Mouse (Mus musculus) megakaryocyte, embryonic 14.5 days (primary cell): ENCODE measurements around the gene Tgif1. TPM values are rescaled to one million over a fixed set of nuclear protein-coding genes. Genes with fewer than 3 reads are reported as not detected.

Source experiments
- H3K27me3 ChIP-seq: replicated peaks from 2 replicates; pipeline ENCODE3; 2012; ENCODE audit warnings: inconsistent platforms
- H3K36me3 ChIP-seq: replicated peaks from 2 replicates; pipeline ENCODE3; 2012; ENCODE audit warnings: low read length, inconsistent platforms, mixed read lengths
- H3K4me1 ChIP-seq: 2 replicates; pipeline ENCODE4 v1.6.1; 2012; ENCODE audit warnings: inconsistent platforms
- H3K4me3 ChIP-seq: replicated peaks from 2 replicates; pipeline ENCODE3; 2012; ENCODE audit warnings: moderate library complexity, mild to moderate bottlenecking, inconsistent platforms
- H3K9me3 ChIP-seq: 2 replicates; pipeline ENCODE4 v1.6.1; 2012; ENCODE audit warnings: inconsistent platforms
- FLI1 ChIP-seq: IDR thresholded peaks from 2 replicates; pipeline ENCODE4 v1.6.1; 2012; ENCODE audit warnings: low read length, inconsistent platforms, mixed read lengths
- GATA1 ChIP-seq: IDR thresholded peaks from 3 replicates; pipeline ENCODE4 v1.6.1; 2012; ENCODE audit warnings: mixed read lengths, low read length, inconsistent platforms, borderline replicate concordance
- polyA plus RNA-seq: library from polyadenylated mRNA; stranded (reverse); fragments of >175 nt; gene quantifications from 2 replicates; pipeline ENCODE4 v1.2.3, GENCODE M21; 2012; ENCODE audit warnings: low replicate concordance; ENCODE audit not compliant: insufficient read depth

The Tgif1 gene
- polyA plus RNA-seq, 1 experiment: 4.9 TPM

GRCm38 (mm10) chr17:70886641-70887391 is 33.5 kb upstream of the Tgif1 start:
- Histone ChIP-seq H3K4me1 (peaks cover 7% of the 10 kb centered on the region; the same call in 1 of the 2 replicates), H3K36me3 (no peaks in the 10 kb centered on the region), H3K27me3 (peaks cover 4% of the 10 kb centered on the region), H3K4me3 (no peak overlapping the region), H3K9me3 (no peaks in the 10 kb centered on the region)
- TF ChIP-seq GATA1 (no peak), FLI1 (no peak)

- TF ChIP-seq GATA1 (no peak), FLI1 (no peak)
- peaks cover 7% of the 10 kb centered on the region; the same call in 1 of the 2 replicates for H3K4me1 ChIP-seq
These were observed 32.5 kb upstream of the Tgif1 start for GRCm38 (mm10) chr17:70885868-70886267.

GRCm38 (mm10) chr17:70881934-70882333 is 28.6 kb upstream of the Tgif1 start:
- no peak for TF ChIP-seq FLI1
- no peak for TF ChIP-seq GATA1

More at GRCm38 (mm10) chr17:70885868-70886267, 32.5 kb upstream of the Tgif1 start:
- H3K4me3 ChIP-seq: no peak overlapping the region
- H3K27me3 ChIP-seq: peaks cover 4% of the 10 kb centered on the region
- no peaks in the 10 kb centered on the region for H3K9me3 ChIP-seq
- no peaks in the 10 kb centered on the region for H3K36me3 ChIP-seq

GRCm38 (mm10) chr17:70881194-70881593 is 27.8 kb upstream of the Tgif1 start:
- TF ChIP-seq GATA1: no peak
- TF ChIP-seq FLI1: no peak
- no peaks in the 10 kb centered on the region for H3K36me3 ChIP-seq
- no peak overlapping the region for H3K4me3 ChIP-seq
- peaks cover 7% of the 10 kb centered on the region; the same call in 1 of the 2 replicates for H3K4me1 ChIP-seq
- peaks cover 4% of the 10 kb centered on the region for H3K27me3 ChIP-seq
- no peaks in the 10 kb centered on the region for H3K9me3 ChIP-seq

More at GRCm38 (mm10) chr17:70881934-70882333, 28.6 kb upstream of the Tgif1 start:
- no peak overlapping the region for H3K4me3 ChIP-seq
- peaks cover 7% of the 10 kb centered on the region; the same call in 1 of the 2 replicates for H3K4me1 ChIP-seq
- H3K9me3 ChIP-seq: no peaks in the 10 kb centered on the region
- no peaks in the 10 kb centered on the region for H3K36me3 ChIP-seq
- peaks cover 4% of the 10 kb centered on the region for H3K27me3 ChIP-seq

GRCm38 (mm10) chr17:70878237-70878636 is 24.9 kb upstream of the Tgif1 start:
- H3K4me3 ChIP-seq: no peak overlapping the region
- H3K9me3 ChIP-seq: peaks cover 9% of the 10 kb centered on the region
- H3K4me1 ChIP-seq: peaks cover 6% of the 10 kb centered on the region; the same call in 1 of the 2 replicates
- peaks cover 4% of the 10 kb centered on the region for H3K27me3 ChIP-seq
- TF ChIP-seq FLI1 (no peak), GATA1 (no peak)
- H3K36me3 ChIP-seq: no peaks in the 10 kb centered on the region

GRCm38 (mm10) chr17:70873778-70874124 is 20.4 kb upstream of the Tgif1 start:
- peaks cover 9% of the 10 kb centered on the region for H3K9me3 ChIP-seq
- no peak for TF ChIP-seq GATA1
- no peak for TF ChIP-seq FLI1
- H3K4me1 ChIP-seq: no peaks in the 10 kb centered on the region
- peaks cover 5% of the 10 kb centered on the region for H3K27me3 ChIP-seq
- no peak overlapping the region for H3K4me3 ChIP-seq
- no peaks in the 10 kb centered on the region for H3K36me3 ChIP-seq

GRCm38 (mm10) chr17:70872936-70873777 is 19.8 kb upstream of the Tgif1 start:
- TF ChIP-seq GATA1 (no peak), FLI1 (no peak)
- Histone ChIP-seq H3K36me3 (no peaks in the 10 kb centered on the region), H3K27me3 (peaks cover 5% of the 10 kb centered on the region), H3K9me3 (peaks cover 9% of the 10 kb centered on the region), H3K4me1 (no peaks in the 10 kb centered on the region), H3K4me3 (no peak overlapping the region)

GRCm38 (mm10) chr17:70872094-70872929 is 19.0 kb upstream of the Tgif1 start:
- H3K27me3 ChIP-seq: peaks cover 5% of the 10 kb centered on the region
- no peaks in the 10 kb centered on the region for H3K4me1 ChIP-seq
- H3K36me3 ChIP-seq: no peaks in the 10 kb centered on the region
- no peak for TF ChIP-seq GATA1
- TF ChIP-seq FLI1: no peak
- H3K4me3 ChIP-seq: no peak overlapping the region
- peaks cover 9% of the 10 kb centered on the region for H3K9me3 ChIP-seq

- H3K4me1 ChIP-seq: no peaks in the 10 kb centered on the region
- H3K27me3 ChIP-seq: peaks cover 5% of the 10 kb centered on the region
- no peaks in the 10 kb centered on the region for H3K36me3 ChIP-seq
- peaks cover 9% of the 10 kb centered on the region for H3K9me3 ChIP-seq
- no peak overlapping the region for H3K4me3 ChIP-seq
- TF ChIP-seq FLI1: no peak
- TF ChIP-seq GATA1: no peak
These were observed 18.3 kb upstream of the Tgif1 start for GRCm38 (mm10) chr17:70871676-70872075.
